Mouse (Mus musculus) neural tube, embryonic 13.5 days (tissue): ENCODE measurements around the gene Vegfa. TPM values are rescaled to one million over a fixed set of nuclear protein-coding genes. Genes with fewer than 3 reads are reported as not detected.

Source experiments
- ATAC-seq: fragments of 200-750 bp; cut with Nextera tagmentation; 2 replicates; pipeline ENCODE4 v1.8.0; 2017; ENCODE audit warnings: low read depth, mild to moderate bottlenecking, moderate TSS enrichment, moderate library complexity
- H3K27ac ChIP-seq: fragments of 300-500 bp; sonication (generic); replicated peaks from 2 replicates; pipeline ENCODE4 v1.5.1; 2015; ENCODE audit warnings: moderate library complexity, mild to moderate bottlenecking, inconsistent platforms
- H3K27me3 ChIP-seq: fragments of 300-500 bp; sonication (generic); 2 replicates; pipeline ENCODE4 v1.6.1; 2015; ENCODE audit warnings: mild to moderate bottlenecking, inconsistent platforms
- H3K36me3 ChIP-seq: fragments of 300-500 bp; sonication (generic); 2 replicates; pipeline ENCODE4 v1.6.1; 2015; ENCODE audit warnings: mild to moderate bottlenecking, inconsistent platforms
- H3K4me1 ChIP-seq: fragments of 300-500 bp; sonication (generic); replicated peaks from 2 replicates; pipeline ENCODE4 v1.6.1; 2015; ENCODE audit warnings: inconsistent platforms
- H3K4me2 ChIP-seq: fragments of 300-500 bp; sonication (generic); 2 replicates; pipeline ENCODE4 v1.6.1; 2015; ENCODE audit warnings: inconsistent platforms, mild to moderate bottlenecking, moderate library complexity
- H3K4me3 ChIP-seq: fragments of 300-500 bp; sonication (generic); 2 replicates; pipeline ENCODE4 v1.5.1; 2015; ENCODE audit warnings: mild to moderate bottlenecking, inconsistent platforms
- H3K9ac ChIP-seq: fragments of 300-500 bp; sonication (generic); 2 replicates; pipeline ENCODE4 v1.6.1; 2015; ENCODE audit warnings: moderate library complexity, mild to moderate bottlenecking, inconsistent platforms
- H3K9me3 ChIP-seq: fragments of 300-500 bp; sonication (generic); 2 replicates; pipeline ENCODE4 v1.6.1; 2016; ENCODE audit warnings: inconsistent platforms
- WGBS: fragments of 180-500 bp; shearing (Covaris S2); methylation state at CpG from one replicate; pipeline ENCODE4 v1.1.7; 2015; 5-methylcytosine and 5-hydroxymethylcytosine counted together
- polyA plus RNA-seq: library from polyadenylated mRNA; unstranded; fragments of >200 nt; fragmentation: Nextera tagmentation; extraction: Ambion mirVana; gene quantifications from 2 replicates; pipeline ENCODE4 v1.2.1, GENCODE M21; 2015

The Vegfa gene
- polyA plus RNA-seq, 1 experiment from 2014 or later, result 3.0 TPM

DNA sequence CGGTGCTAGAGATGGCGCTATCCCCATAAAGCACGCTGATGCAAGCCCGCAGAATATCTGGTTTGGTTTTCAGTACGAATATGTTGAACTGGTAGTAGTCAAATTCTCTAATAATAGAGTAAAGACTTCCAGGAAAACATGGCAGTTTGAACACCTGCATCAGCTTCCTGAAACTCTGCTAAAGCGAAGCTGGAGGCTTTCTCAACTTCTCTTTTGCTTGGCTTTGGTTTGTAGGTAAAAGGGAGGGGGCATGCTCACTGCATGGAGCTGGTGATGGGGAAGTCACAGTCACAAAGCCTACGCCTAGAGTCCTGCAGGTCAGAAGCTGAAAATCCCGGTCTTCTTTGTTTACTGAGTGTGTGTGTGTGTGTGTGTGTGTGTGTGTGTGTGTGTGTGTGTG is 13.6 kb upstream of the Vegfa start:
- no peaks in the 10 kb centered on the region for H3K27me3 ChIP-seq
- H3K4me3 ChIP-seq, result no peak overlapping the region
- no peaks in the 10 kb centered on the region for H3K4me1 ChIP-seq
- no peak overlapping the region for H3K4me2 ChIP-seq
- H3K9me3 ChIP-seq, result no peaks in the 10 kb centered on the region
- no peak overlapping the region for H3K9ac ChIP-seq
- no peak for ATAC-seq
- H3K27ac ChIP-seq, result no peak overlapping the region
- WGBS, result 86% methylated on average over 8 of the region's 8 CpGs
- H3K36me3 ChIP-seq, result no peaks in the 10 kb centered on the region

DNA sequence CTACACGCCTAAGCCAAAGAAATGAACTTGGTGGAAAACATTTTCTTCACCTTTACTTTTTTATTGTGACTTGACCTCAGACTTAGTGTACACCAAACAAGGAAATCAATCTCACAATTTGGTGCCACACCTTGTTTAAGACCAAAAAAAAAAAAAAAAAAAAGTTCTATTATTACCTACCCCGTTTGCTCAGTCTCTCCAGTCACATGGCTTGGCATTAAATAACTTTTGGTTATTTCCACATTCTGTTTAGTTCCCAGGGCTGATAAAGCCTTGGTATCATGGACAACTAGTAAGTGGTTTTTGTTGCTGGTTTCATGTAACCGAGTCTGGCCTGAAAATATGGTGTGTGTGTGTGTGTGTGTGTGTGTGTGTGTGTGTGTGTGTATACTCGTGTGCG is 12.8 kb upstream of the Vegfa start:
- Histone ChIP-seq H3K9me3 (no peaks in the 10 kb centered on the region), H3K27me3 (no peaks in the 10 kb centered on the region), H3K4me2 (no peak overlapping the region), H3K36me3 (no peaks in the 10 kb centered on the region), H3K9ac (no peak overlapping the region), H3K4me3 (no peak overlapping the region), H3K27ac (no peak overlapping the region), H3K4me1 (no peaks in the 10 kb centered on the region)
- WGBS, result 91% methylated on average over 5 of the region's 5 CpGs
- no peak for ATAC-seq

DNA sequence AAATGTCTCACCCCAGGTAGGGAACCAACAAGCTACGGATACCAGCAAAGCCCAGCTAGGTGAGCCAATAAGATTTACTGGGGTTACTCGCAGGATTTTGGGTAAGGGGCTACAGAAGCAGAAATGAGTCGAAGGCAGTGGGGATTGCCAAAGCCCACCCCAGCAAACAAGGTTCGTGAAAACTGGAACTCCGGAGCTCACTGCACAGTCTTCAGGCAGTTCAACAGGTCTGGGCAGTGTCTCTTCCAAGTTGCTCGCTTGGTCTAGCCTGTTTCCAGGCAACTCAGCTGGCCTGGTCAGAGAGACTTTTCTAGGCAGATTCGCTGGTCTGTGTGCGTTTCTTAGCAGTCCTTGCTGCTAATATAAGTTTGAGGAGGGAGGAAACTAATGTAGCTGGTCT is 10.0 kb upstream of the Vegfa start:
- no peak overlapping the region for H3K27ac ChIP-seq
- WGBS, result 88% methylated on average over 8 of the region's 8 CpGs
- no peaks in the 10 kb centered on the region for H3K36me3 ChIP-seq
- ATAC-seq, result no peak
- H3K9me3 ChIP-seq, result no peaks in the 10 kb centered on the region
- H3K4me3 ChIP-seq, result no peak overlapping the region
- no peak overlapping the region for H3K4me2 ChIP-seq
- no peaks in the 10 kb centered on the region for H3K27me3 ChIP-seq
- no peaks in the 10 kb centered on the region for H3K4me1 ChIP-seq
- H3K9ac ChIP-seq, result no peak overlapping the region

DNA sequence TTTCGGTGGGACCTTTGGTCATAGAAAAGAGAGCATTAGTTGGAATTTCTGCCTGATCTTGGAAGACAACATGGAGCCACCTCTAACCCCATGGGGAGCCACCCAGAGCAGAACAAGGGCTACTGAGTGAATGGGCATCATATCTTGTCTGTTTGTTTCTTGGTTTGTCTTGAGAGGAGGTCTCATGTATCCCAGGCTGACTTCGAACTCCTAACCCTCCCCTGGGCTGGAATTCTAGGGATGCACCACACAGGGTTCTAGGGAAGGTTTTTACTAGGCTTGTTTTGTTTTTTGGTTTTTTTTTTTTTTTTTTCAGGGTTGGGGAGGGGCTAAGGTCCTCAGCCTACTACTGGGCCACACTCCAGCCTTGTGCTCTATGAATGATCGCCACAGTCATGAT is 9.5 kb upstream of the Vegfa start:
- no peak for ATAC-seq
- Histone ChIP-seq H3K4me1 (no peaks in the 10 kb centered on the region), H3K27me3 (no peaks in the 10 kb centered on the region), H3K9me3 (no peaks in the 10 kb centered on the region), H3K36me3 (no peaks in the 10 kb centered on the region), H3K9ac (no peak overlapping the region), H3K27ac (no peak overlapping the region), H3K4me2 (no peak overlapping the region), H3K4me3 (no peak overlapping the region)
- WGBS, result 88% methylated on average over 3 of the region's 3 CpGs

DNA sequence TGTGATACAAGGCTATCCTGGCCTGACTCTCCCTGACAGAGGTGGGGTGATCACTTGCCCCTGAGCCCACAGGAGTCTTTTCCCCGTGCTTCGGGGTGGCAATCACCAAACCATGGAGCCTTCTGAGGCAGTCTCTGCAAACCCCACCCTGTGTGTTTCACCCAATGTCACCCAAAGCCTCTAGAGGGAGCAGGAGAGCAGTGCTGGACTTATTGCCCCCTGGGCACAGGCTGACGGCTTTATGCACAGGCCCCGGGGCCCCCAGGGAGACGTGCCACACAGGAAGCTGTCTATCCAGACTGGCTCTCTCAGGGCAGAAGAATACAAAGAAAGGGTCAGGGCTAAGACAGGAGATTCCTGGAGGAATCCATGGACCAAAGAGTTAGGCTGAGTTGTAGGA is 9.1 kb upstream of the Vegfa start:
- WGBS, result 62% methylated on average over 5 of the region's 5 CpGs

DNA sequence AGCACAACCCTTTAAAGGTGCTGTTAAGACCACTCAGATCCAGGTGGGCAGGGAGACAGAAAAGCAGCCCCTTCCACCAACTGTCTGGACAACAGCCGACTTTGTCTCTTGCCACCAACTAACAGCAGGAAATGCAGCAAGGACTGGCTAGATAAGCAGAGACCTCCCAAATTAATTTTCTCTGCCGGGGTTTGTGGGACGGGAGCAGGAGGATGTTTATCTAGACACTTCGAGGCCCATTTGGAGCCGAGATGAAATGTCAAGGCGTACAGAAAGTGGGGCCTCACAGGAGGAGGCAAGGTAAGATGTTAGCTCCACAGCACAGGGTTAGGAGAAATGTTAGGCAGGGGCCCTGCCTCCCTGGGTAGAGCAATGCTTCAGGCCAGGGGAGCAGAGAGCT is 8.4 kb upstream of the Vegfa start:
- Histone ChIP-seq H3K27me3 (no peaks in the 10 kb centered on the region), H3K27ac (no peak overlapping the region), H3K36me3 (no peaks in the 10 kb centered on the region), H3K4me3 (no peak overlapping the region), H3K4me1 (no peaks in the 10 kb centered on the region), H3K9ac (no peak overlapping the region), H3K9me3 (no peaks in the 10 kb centered on the region), H3K4me2 (no peak overlapping the region)
- ATAC-seq, result no peak
- WGBS, result 78% methylated on average over 6 of the region's 6 CpGs

More for the DNA sequence above, 9.1 kb upstream of the Vegfa start:
- H3K27me3 ChIP-seq, result no peaks in the 10 kb centered on the region
- H3K27ac ChIP-seq, result no peak overlapping the region
- no peaks in the 10 kb centered on the region for H3K9me3 ChIP-seq
- no peak overlapping the region for H3K4me3 ChIP-seq
- H3K36me3 ChIP-seq, result no peaks in the 10 kb centered on the region
- no peaks in the 10 kb centered on the region for H3K4me1 ChIP-seq
- H3K9ac ChIP-seq, result no peak overlapping the region
- H3K4me2 ChIP-seq, result no peak overlapping the region
- no peak for ATAC-seq

DNA sequence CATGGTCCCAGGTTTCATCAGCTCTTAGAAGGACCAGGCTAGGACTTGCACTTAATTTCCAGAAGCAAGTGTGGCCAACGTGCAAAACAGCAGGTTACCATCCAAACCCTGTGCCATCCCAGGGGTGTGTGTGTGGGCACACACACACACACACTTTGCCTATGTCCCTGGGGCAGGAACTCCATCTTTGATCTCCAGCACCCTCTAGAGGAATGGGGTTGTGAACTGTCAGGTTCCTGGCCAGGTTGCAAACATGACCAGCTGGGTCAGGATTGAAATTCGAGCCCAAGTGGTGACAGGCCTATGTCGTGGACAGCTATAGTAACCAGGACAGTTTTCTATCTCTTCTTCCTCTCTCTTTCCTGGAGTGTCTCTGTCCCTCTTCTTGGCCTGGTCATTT is 6.7 kb upstream of the Vegfa start:
- Histone ChIP-seq H3K4me1 (peaks cover 1% of the 10 kb centered on the region; the same call in 1 of the 2 replicates), H3K27ac (no peak overlapping the region), H3K4me2 (no peak overlapping the region), H3K4me3 (no peak overlapping the region), H3K9me3 (no peaks in the 10 kb centered on the region), H3K27me3 (0 out of 2 replicates have a peak, but pooled peaks cover 2% of the 10 kb centered on the region), H3K9ac (no peak overlapping the region), H3K36me3 (no peaks in the 10 kb centered on the region)
- ATAC-seq, result no peak
- 43% methylated on average over 3 of the region's 3 CpGs for WGBS

DNA sequence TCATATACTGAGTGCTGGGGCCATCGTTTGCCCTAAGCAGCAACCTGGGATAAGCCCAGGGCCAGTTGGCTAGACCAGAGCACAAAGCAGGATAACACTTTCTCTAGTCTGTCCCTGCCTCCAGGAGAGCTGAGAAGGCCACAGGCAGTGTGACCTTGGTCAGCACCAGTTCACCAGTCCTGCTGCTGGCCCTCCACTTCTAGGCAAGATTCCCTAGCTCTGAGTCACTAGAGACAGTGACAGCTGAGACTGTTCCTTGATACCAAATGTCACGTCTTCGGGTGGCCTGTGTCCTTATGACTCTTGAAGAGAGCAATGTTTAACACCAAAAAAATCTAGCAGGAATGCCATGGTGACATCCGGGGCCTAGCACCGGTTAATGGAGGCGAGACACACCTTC is 4.2 kb upstream of the Vegfa start:
- Histone ChIP-seq H3K27ac (no peak overlapping the region), H3K4me2 (no peak overlapping the region), H3K27me3 (peaks cover 10% of the 10 kb centered on the region; the same call in 1 of the 2 replicates), H3K4me3 (no peak overlapping the region), H3K36me3 (no peaks in the 10 kb centered on the region), H3K9me3 (no peaks in the 10 kb centered on the region), H3K9ac (no peak overlapping the region), H3K4me1 (peaks cover 18% of the 10 kb centered on the region)
- no peak for ATAC-seq
- 89% methylated on average over 6 of the region's 6 CpGs for WGBS

DNA sequence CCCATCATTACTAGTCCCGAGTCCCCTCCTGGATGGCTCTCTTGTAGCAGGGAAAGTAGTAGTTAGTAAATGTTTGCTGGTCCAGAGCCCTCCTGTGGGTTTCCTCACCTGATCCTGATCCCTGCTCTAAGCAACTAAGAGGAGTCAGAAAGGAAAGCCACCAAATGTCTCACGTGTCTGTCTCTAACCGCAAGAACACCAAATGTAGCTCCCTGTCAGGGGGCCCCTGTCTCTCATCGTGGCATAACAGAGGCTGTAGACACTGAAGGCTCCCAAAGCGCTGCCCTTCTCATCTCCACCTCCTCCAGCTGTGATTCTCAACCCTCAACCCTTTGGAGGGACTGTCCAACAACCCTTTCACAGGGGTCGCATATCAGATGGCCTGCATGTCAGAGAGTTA is 1.9 kb upstream of the Vegfa start:
- H3K27me3 ChIP-seq, result peaks cover 10% of the 10 kb centered on the region; the same call in 1 of the 2 replicates
- no peak overlapping the region for H3K4me2 ChIP-seq
- no peak overlapping the region for H3K9ac ChIP-seq
- H3K9me3 ChIP-seq, result no peaks in the 10 kb centered on the region
- no peak overlapping the region for H3K27ac ChIP-seq
- H3K4me3 ChIP-seq, result no peak overlapping the region
- ATAC-seq, result no peak
- H3K4me1 ChIP-seq, result peaks cover 29% of the 10 kb centered on the region
- H3K36me3 ChIP-seq, result no peaks in the 10 kb centered on the region
- WGBS, result 52% methylated on average over 6 of the region's 6 CpGs

DNA sequence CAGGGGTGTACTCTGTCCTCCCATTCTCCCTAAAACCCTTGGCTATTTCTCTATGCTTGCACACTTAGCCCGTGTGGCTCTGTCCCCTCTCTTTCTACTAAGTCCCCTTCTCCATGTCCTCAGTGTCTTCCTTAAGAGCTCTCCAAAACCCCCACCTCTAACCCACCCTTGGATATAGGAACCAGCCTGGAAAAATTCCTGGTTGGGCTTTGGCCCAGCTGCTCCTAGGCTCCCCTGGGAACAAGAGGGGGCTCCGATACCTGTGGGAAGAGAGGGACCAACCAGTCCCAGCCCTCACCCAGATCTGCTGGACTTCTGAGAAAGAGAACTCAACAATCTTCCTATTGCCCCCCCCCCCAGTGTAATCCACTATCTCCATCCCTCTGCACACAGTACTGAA is 1.4 kb upstream of the Vegfa start:
- peaks cover 34% of the 10 kb centered on the region for H3K4me1 ChIP-seq
- H3K9ac ChIP-seq, result 0 out of 2 replicates have a peak overlapping the region, but pooled peaks have one; percentile 31
- H3K27me3 ChIP-seq, result peaks cover 10% of the 10 kb centered on the region; the same call in 1 of the 2 replicates
- no peak overlapping the region for H3K27ac ChIP-seq
- ATAC-seq, result no peak
- WGBS, result 31% methylated on average over 2 of the region's 2 CpGs
- H3K36me3 ChIP-seq, result no peaks in the 10 kb centered on the region
- H3K9me3 ChIP-seq, result no peaks in the 10 kb centered on the region
- no peak overlapping the region for H3K4me3 ChIP-seq
- no peak overlapping the region for H3K4me2 ChIP-seq

DNA sequence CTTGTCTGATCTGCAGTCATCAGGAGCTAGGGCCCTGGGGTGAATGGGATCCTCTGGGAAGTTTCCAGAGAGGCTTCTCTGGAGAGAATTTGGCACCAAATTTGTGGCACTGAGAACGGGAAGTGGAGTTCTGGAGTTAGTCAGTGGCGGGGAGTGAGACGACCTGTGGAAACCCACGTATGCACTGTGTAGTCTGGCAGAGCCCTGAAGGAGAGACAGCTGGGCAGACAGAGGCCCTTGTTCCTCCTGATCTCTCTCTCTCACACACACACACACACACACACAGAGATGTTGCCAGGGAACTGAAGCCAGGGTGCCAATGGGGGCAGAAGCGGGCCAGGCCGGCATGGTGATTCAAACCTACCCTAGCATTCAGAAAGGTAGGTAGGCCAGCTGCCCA is 953 bp upstream of the Vegfa start:
- H3K9me3 ChIP-seq, result no peaks in the 10 kb centered on the region
- H3K27me3 ChIP-seq, result peaks cover 10% of the 10 kb centered on the region; the same call in 1 of the 2 replicates
- ATAC-seq, result no peak
- 46% methylated on average over 6 of the region's 6 CpGs for WGBS
- peaks cover 39% of the 10 kb centered on the region for H3K4me1 ChIP-seq
- no peaks in the 10 kb centered on the region for H3K36me3 ChIP-seq
- no peak overlapping the region for H3K4me3 ChIP-seq
- no peak overlapping the region for H3K27ac ChIP-seq
- H3K9ac ChIP-seq, result no peak overlapping the region
- H3K4me2 ChIP-seq, result peak overlapping the region; percentile 88; the same call in 1 of the 2 replicates

DNA sequence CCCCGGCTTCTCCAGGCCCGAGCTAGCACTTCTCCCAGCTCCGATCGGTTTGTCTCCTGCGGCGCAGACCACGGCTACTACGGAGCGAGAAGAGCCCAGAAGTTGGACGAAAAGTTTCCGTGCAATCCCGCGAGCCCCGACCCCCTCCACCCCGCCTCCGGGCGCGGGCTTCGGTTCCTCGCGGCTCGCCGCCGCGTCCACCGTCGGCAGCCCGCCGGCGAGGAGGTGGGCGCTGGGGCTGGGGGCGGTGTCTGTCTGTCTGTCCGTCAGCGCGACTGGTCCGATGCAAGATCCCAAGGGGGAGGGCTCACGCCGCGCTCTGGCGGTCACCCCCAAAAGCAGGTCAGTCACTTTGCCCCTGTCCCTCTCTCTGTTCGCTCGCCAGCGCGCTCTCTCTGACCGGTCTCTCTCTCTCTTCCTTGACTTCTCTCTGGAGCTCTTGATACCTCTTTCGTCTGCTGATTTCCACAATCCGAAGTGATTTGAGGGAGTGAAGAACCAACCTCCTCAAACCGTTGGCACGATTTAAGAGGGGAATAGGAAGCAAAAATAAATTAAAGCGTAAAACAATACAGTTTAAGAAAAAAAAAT is 453 bp downstream of the Vegfa start:
- Histone ChIP-seq H3K4me2 (peak overlapping the region; percentile 88), H3K4me1 (peaks cover 53% of the 10 kb centered on the region), H3K9ac (peak overlapping the region; percentile 90), H3K36me3 (no peaks in the 10 kb centered on the region), H3K27ac (peak overlapping the region; percentile 90), H3K27me3 (peaks cover 10% of the 10 kb centered on the region; the same call in 1 of the 2 replicates), H3K9me3 (no peaks in the 10 kb centered on the region), H3K4me3 (peak overlapping the region; percentile 86)
- ATAC-seq, result peak; percentile 12; the same call in 1 of the 2 replicates
- under 1% methylated on average over 50 of the region's 50 CpGs for WGBS
